Mouse (Mus musculus) limb, embryonic 12.5 days (tissue): ENCODE data around the gene Apba3. TPM values are rescaled to one million over a fixed set of nuclear protein-coding genes. Genes with fewer than 3 reads are reported as not detected.

Experiments
- ATAC-seq: fragments of 200-750 bp; cut with Nextera tagmentation; 2 replicates; pipeline ENCODE4 v1.8.0; 2017; ENCODE audit warnings: low read depth, moderate TSS enrichment; ENCODE audit not compliant: insufficient number of reproducible peaks, insufficient read depth, low FRiP score, low TSS enrichment
- H3K27ac ChIP-seq: fragments of 300-500 bp; sonication (generic); 2 replicates; pipeline ENCODE4 v1.5.1; 2016; ENCODE audit warnings: mild to moderate bottlenecking, moderate library complexity
- H3K27me3 ChIP-seq: fragments of 300-500 bp; sonication (generic); 2 replicates; pipeline ENCODE4 v1.6.1; 2016; ENCODE audit warnings: mild to moderate bottlenecking, moderate library complexity
- H3K36me3 ChIP-seq: fragments of 300-500 bp; sonication (generic); 2 replicates; pipeline ENCODE4 v1.6.1; 2016; ENCODE audit warnings: mild to moderate bottlenecking, moderate library complexity
- H3K4me1 ChIP-seq: fragments of 300-500 bp; sonication (generic); replicated peaks from 2 replicates; pipeline ENCODE4 v1.6.1; 2016
- H3K4me2 ChIP-seq: fragments of 300-500 bp; sonication (generic); 2 replicates; pipeline ENCODE4 v1.6.1; 2016; ENCODE audit warnings: mild to moderate bottlenecking, moderate library complexity
- H3K4me3 ChIP-seq: fragments of 300-500 bp; sonication (generic); replicated peaks from 2 replicates; pipeline ENCODE4 v1.5.1; 2016; ENCODE audit warnings: mild to moderate bottlenecking
- H3K9ac ChIP-seq: fragments of 300-500 bp; sonication (generic); replicated peaks from 2 replicates; pipeline ENCODE4 v1.6.1; 2016; ENCODE audit warnings: mild to moderate bottlenecking, moderate library complexity
- H3K9me3 ChIP-seq: fragments of 300-500 bp; sonication (generic); 2 replicates; pipeline ENCODE4 v1.6.1; 2016; ENCODE audit warnings: mild to moderate bottlenecking, moderate library complexity
- WGBS: fragments of 180-500 bp; shearing (Covaris S2); methylation state at CpG from one replicate; pipeline ENCODE4 v1.1.7; 2016; 5-methylcytosine and 5-hydroxymethylcytosine counted together
- polyA plus RNA-seq: library from polyadenylated mRNA; unstranded; fragments of >200 nt; fragmentation: Nextera tagmentation; extraction: Ambion mirVana; gene quantifications from 2 replicates; pipeline ENCODE4 v1.2.1, GENCODE M21; 2016

Apba3 gene
- polyA plus RNA-seq, 1 experiment from 2014 or later = 48.8 TPM

- WGBS = 70% methylated on average over 9 of the region's 9 CpGs
- Histone ChIP-seq H3K27me3 (peaks cover 54% of the 10 kb centered on the region), H3K4me2 (peak within 1 kb of the TSS; percentile 98; the same call in 1 of the 2 replicates), H3K4me3 (peak within 1 kb of the TSS; percentile 78), H3K4me1 (peaks cover 25% of the 10 kb centered on the region), H3K36me3 (peaks cover 10% of the 10 kb centered on the region; the same call in 1 of the 2 replicates), H3K9ac (0 out of 2 replicates have a peak within 1 kb of the TSS, but pooled peaks have one; percentile 31), H3K27ac (no peak within 1 kb of the TSS), H3K9me3 (no peaks in the 10 kb centered on the region)
- ATAC-seq = no peak
Measured at GRCm38 (mm10) chr10:81291511-81292104, 24.8 kb downstream of the Apba3 start, which contains the start of gene Tjp3. Gene Tjp3, minus strand, starts transcription at chr10:81291581.

- H3K9me3 ChIP-seq = no peaks in the 10 kb centered on the region
- peaks cover 31% of the 10 kb centered on the region for H3K4me1 ChIP-seq
- peaks cover 10% of the 10 kb centered on the region; the same call in 1 of the 2 replicates for H3K36me3 ChIP-seq
- H3K4me3 ChIP-seq = peak within 1 kb of the TSS; percentile 78
- H3K9ac ChIP-seq = peak within 1 kb of the TSS; percentile 83
- peak within 1 kb of the TSS; percentile 86 for H3K27ac ChIP-seq
- WGBS = under 1% methylated on average over 53 of the region's 80 CpGs
- peaks cover 43% of the 10 kb centered on the region for H3K27me3 ChIP-seq
- H3K4me2 ChIP-seq = peak within 1 kb of the TSS; percentile 98
- peak; percentile 94 for ATAC-seq
Measured at GRCm38 (mm10) chr10:81292554-81293333, 26.0 kb downstream of the Apba3 start, which contains the start of gene Pip5k1c. Gene Pip5k1c, plus strand, starts transcription at chr10:81292963.

- peak overlapping the region; percentile 78 for H3K4me3 ChIP-seq
- H3K27ac ChIP-seq = peak overlapping the region; percentile 86; the same call in 1 of the 2 replicates
- no peak for ATAC-seq
- 3% methylated on average over 25 of the region's 25 CpGs for WGBS
- peak overlapping the region; percentile 83 for H3K9ac ChIP-seq
- H3K4me1 ChIP-seq = peaks cover 31% of the 10 kb centered on the region
- H3K9me3 ChIP-seq = no peaks in the 10 kb centered on the region
- H3K27me3 ChIP-seq = peaks cover 36% of the 10 kb centered on the region
- H3K4me2 ChIP-seq = peak overlapping the region; percentile 98
- peaks cover 16% of the 10 kb centered on the region for H3K36me3 ChIP-seq
Measured at GRCm38 (mm10) chr10:81293334-81294030, 26.7 kb downstream of the Apba3 start.

GRCm38 (mm10) chr10:81294442-81294841 lies 27.7 kb downstream of the Apba3 start:
- Histone ChIP-seq H3K4me2 (peak overlapping the region; percentile 98), H3K27me3 (peaks cover 29% of the 10 kb centered on the region), H3K27ac (no peak overlapping the region), H3K36me3 (peaks cover 18% of the 10 kb centered on the region), H3K4me3 (peak overlapping the region; percentile 78), H3K4me1 (peaks cover 31% of the 10 kb centered on the region), H3K9ac (peak overlapping the region; percentile 83; the same call in 1 of the 2 replicates), H3K9me3 (no peaks in the 10 kb centered on the region)
- 42% methylated on average over 8 of the region's 8 CpGs for WGBS
- no peak for ATAC-seq

GRCm38 (mm10) chr10:81295185-81295584 lies 28.4 kb downstream of the Apba3 start:
- Histone ChIP-seq H3K4me1 (peaks cover 31% of the 10 kb centered on the region), H3K36me3 (peaks cover 18% of the 10 kb centered on the region), H3K9ac (no peak overlapping the region), H3K27me3 (peaks cover 22% of the 10 kb centered on the region), H3K4me3 (peak overlapping the region; percentile 78; the same call in 1 of the 2 replicates), H3K9me3 (no peaks in the 10 kb centered on the region), H3K4me2 (peak overlapping the region; percentile 98; the same call in 1 of the 2 replicates), H3K27ac (peak overlapping the region; percentile 19; the same call in 1 of the 2 replicates)
- no peak for ATAC-seq
- 85% methylated on average over 6 of the region's 6 CpGs for WGBS

- Histone ChIP-seq H3K9ac (no peak overlapping the region), H3K27me3 (peaks cover 2% of the 10 kb centered on the region), H3K36me3 (peaks cover 18% of the 10 kb centered on the region), H3K27ac (0 out of 2 replicates have a peak overlapping the region, but pooled peaks have one; percentile 24), H3K4me3 (no peak overlapping the region), H3K4me1 (peaks cover 36% of the 10 kb centered on the region), H3K4me2 (no peak overlapping the region), H3K9me3 (no peaks in the 10 kb centered on the region)
- WGBS = 79% methylated on average over 6 of the region's 6 CpGs
- ATAC-seq = no peak
Measured at GRCm38 (mm10) chr10:81297246-81297645, 30.5 kb downstream of the Apba3 start.

GRCm38 (mm10) chr10:81297845-81298244 lies 31.1 kb downstream of the Apba3 start:
- peak overlapping the region; percentile 24; the same call in 1 of the 2 replicates for H3K27ac ChIP-seq
- peaks cover 18% of the 10 kb centered on the region for H3K36me3 ChIP-seq
- WGBS = 46% methylated on average over 10 of the region's 10 CpGs
- no peak overlapping the region for H3K4me2 ChIP-seq
- no peak overlapping the region for H3K4me3 ChIP-seq
- H3K27me3 ChIP-seq = no peaks in the 10 kb centered on the region
- ATAC-seq = no peak
- peaks cover 37% of the 10 kb centered on the region for H3K4me1 ChIP-seq
- no peak overlapping the region; the same call in 1 of the 2 replicates for H3K9ac ChIP-seq
- H3K9me3 ChIP-seq = no peaks in the 10 kb centered on the region

GRCm38 (mm10) chr10:81298369-81299100 lies 31.8 kb downstream of the Apba3 start:
- no peak overlapping the region for H3K9ac ChIP-seq
- no peaks in the 10 kb centered on the region for H3K9me3 ChIP-seq
- no peak overlapping the region; the same call in 1 of the 2 replicates for H3K27ac ChIP-seq
- no peak for ATAC-seq
- peaks cover 18% of the 10 kb centered on the region for H3K36me3 ChIP-seq
- 93% methylated on average over 17 of the region's 17 CpGs for WGBS
- H3K4me1 ChIP-seq = peaks cover 40% of the 10 kb centered on the region
- H3K27me3 ChIP-seq = no peaks in the 10 kb centered on the region
- no peak overlapping the region for H3K4me2 ChIP-seq
- no peak overlapping the region for H3K4me3 ChIP-seq

GRCm38 (mm10) chr10:81299585-81300351 lies 33.0 kb downstream of the Apba3 start:
- 89% methylated on average over 14 of the region's 14 CpGs for WGBS
- no peak overlapping the region for H3K4me2 ChIP-seq
- no peak for ATAC-seq
- H3K27ac ChIP-seq = no peak overlapping the region
- no peaks in the 10 kb centered on the region for H3K27me3 ChIP-seq
- no peak overlapping the region; the same call in 1 of the 2 replicates for H3K9ac ChIP-seq
- peaks cover 18% of the 10 kb centered on the region for H3K36me3 ChIP-seq
- H3K9me3 ChIP-seq = no peaks in the 10 kb centered on the region
- H3K4me1 ChIP-seq = peaks cover 34% of the 10 kb centered on the region
- no peak overlapping the region for H3K4me3 ChIP-seq
